Comparison of ENCODE assay signal across 1 mouse cellular context in genomic region chr4:106463174-106463801, GRCm38 (mm10).
TF ChIP-seq lines count a peak whose summit lies in the region.

No protein-coding gene starts in this region.

TF ChIP-seq in MEL, 35 proteins besides CTCF, POLR2A, EP300 and RAD21 (continued from another document):
- no peak for TF ChIP-seq CHD2 (IDR thresholded peaks at IDR 0.05; ENCODE audit: low read length)
- no peak for TF ChIP-seq ZC3H11A (IDR thresholded peaks at IDR 0.05; ENCODE audit: low read depth, low read length)
- no peak for TF ChIP-seq USF2 (IDR thresholded peaks at IDR 0.05; ENCODE audit: borderline replicate concordance in 1 of 2, insufficient read depth in 1 of 2, low read depth in 1 of 2, low read length in 2 of 2)
- no peak for TF ChIP-seq NRF1 (IDR thresholded peaks at IDR 0.05; ENCODE audit: insufficient read depth, low read depth, low read length, poor library complexity, severe bottlenecking)
- TF ChIP-seq HCFC1 (IDR thresholded peaks at IDR 0.05; ENCODE audit: low read depth, low read length), result no peak; the same call in 1 of the 2 replicates
- peak; percentile 58; the same call in 1 of the 2 replicates for TF ChIP-seq ZMIZ1 (IDR thresholded peaks at IDR 0.05; ENCODE audit: low read depth, low read length)
- TF ChIP-seq JUND (IDR thresholded peaks at IDR 0.05; ENCODE audit: low read depth, low read length), result no peak
- TF ChIP-seq TAL1 (IDR thresholded peaks at IDR 0.05; ENCODE audit: low read length), result no peak
- peak; percentile 69 for TF ChIP-seq TBP (IDR thresholded peaks at IDR 0.05; ENCODE audit: low read depth, low read length)
